Mouse (Mus musculus) lung, adult 2 months (tissue): ENCODE measurements at regions not wholly inside any gene's neighbourhood (a gene's known extent, or its start where the extent isn't known, plus 50 kb on each side); places are given as distances from the start of the nearest gene placed in this dataset.

ENCODE experiments used
- DNase-seq: peaks from one replicate; pipeline ENCODE4 v3.0.0; 2022
- H3K4me1 ChIP-seq: fragments of 200-500 bp; 2 replicates; pipeline ENCODE4 v1.6.1; 2011; ENCODE audit warnings: low read length; ENCODE audit not compliant: control insufficient read depth, insufficient read depth
- H3K4me3 ChIP-seq: fragments of 200-500 bp; replicated peaks from 2 replicates; pipeline ENCODE3; 2011; ENCODE audit warnings: low read depth, mild to moderate bottlenecking, control low read depth, low read length; ENCODE audit errors: extremely low read depth
- CTCF ChIP-seq: fragments of 200-500 bp; IDR thresholded peaks from 2 replicates; pipeline ENCODE4 v1.5.1; 2011; ENCODE audit warnings: mild to moderate bottlenecking, low read length, control low read depth; ENCODE audit not compliant: insufficient read depth
- POLR2A ChIP-seq: fragments of 200-500 bp; IDR thresholded peaks from 2 replicates; pipeline ENCODE4 v1.6.1; 2011; ENCODE audit warnings: low read depth, mild to moderate bottlenecking, control low read depth, low read length, borderline replicate concordance; ENCODE audit errors: extremely low read depth
- WGBS: fragments of 180-500 bp; shearing (Covaris S2); methylation state at CpG from one replicate; pipeline ENCODE4 v1.1.7; 2018; 5-methylcytosine and 5-hydroxymethylcytosine counted together

DNA sequence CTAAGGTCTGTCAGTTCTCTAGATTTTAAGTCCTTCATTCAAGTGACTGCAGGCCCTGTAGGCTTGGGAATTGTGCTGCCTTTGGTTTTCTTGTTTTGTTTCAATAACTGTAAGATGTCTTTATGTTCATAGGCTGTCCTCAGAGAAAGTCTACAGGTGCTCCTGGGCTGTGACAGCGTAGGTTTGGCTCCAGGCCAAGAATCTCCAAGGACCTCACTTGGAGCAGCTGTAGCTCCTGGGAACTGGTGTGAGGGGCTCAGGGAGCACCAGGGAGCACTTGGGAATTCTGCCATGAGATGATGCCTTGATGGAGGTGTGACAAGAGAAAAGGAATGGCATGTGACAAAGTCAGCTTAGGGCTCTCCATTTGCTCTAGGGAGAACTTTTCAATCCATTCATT lies 581.9 kb downstream of the 1700064H15Rik start:
- no peaks in the 10 kb centered on the region for H3K4me1 ChIP-seq
- DNase-seq: no peak
- H3K4me3 ChIP-seq: no peak overlapping the region
- TF ChIP-seq CTCF (no peak), POLR2A (no peak)
- WGBS: 43% methylated on average over 1 of the region's 1 CpGs

DNA sequence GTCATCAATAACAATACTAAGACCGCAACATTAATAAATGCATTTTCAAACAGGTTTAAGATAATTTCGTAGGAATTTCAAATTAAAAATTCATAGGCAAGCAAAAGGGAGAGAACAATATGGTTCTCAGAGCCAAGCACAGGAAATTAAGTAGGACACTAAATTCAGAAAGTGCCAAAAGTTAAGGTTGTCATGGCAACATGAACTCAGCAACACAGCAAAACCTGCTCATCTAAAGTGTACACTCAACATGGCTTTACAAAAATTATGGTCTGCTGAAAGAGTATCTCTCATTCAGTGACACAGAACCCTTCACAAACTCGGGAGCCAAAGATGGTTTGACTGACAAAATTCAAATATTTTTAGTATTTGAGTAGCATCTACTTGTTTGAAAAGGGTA lies 572.5 kb downstream of the 1700064H15Rik start:
- DNase-seq: no peak
- WGBS: 62% methylated on average over 3 of the region's 3 CpGs
- Histone ChIP-seq H3K4me1 (no peaks in the 10 kb centered on the region), H3K4me3 (no peak overlapping the region)
- TF ChIP-seq POLR2A (no peak), CTCF (no peak)

DNA sequence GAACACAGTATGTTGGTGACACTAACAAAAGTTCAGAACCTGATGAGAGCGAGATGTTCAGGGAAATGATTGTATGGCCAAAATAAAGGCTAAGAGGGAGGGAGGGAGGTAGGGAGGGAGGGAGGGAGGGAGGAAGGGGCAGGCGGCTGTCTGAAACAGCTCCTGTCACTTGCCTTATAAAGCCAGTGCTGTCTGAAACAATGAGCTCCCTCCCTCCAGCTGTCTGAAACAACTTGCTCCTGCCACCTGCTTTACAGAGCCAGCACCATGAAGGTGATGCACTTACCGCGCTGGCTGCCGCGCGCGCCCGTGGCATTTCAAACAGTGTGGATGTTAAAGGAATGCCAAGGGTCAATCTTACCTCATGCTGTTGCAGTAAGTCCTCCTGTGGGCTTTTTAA lies 571.9 kb downstream of the 1700064H15Rik start:
- 29% methylated on average over 9 of the region's 9 CpGs for WGBS
- no peak overlapping the region for H3K4me3 ChIP-seq
- no peak for DNase-seq
- no peaks in the 10 kb centered on the region for H3K4me1 ChIP-seq
- no peak for TF ChIP-seq POLR2A
- no peak for TF ChIP-seq CTCF

DNA sequence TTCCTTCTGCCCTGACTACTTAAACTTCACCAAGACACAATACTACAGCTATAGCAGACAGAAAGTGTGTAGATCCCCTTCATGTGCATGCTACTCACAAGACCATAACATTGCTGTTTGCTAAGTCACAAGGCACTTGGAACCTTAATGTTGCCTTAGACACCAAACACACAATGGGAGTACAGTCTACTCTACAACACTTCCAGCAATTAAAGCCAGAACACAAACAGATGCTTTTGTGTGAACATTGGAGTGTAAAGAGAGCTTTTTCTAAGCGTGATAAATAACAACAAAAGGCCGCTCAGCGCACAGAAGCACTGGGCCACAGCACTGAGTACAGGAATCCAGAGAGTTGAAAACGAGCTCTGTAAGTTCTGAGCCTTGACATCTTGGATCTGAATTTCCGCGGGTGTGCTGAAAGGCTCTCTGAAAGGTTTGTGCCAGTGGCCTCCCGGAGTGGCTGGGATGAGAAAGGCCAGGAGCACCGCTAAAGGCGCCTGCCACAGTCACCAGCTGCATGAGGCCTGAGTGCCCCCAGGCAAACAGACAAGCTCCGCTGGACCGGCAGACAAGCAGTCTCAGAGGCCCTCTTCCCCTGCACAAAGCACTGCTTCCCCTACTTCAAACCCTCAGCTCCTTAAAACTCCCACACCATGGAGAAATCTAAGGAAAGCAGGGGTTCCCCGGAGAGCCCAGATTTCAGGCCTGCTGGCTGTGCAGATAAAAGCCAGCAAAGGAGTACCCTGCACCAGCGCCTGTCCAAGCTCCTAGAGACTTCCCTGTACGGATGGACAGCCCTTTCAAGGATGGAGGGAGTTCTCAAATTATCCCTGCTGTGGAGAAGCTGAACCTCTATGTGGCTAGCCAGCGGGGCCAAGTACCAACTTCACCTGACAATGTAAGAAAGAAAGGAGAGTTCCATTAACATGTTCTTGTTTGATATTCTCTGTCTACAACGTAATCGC lies 568.3 kb downstream of the 1700064H15Rik start:
- no peak for DNase-seq
- Histone ChIP-seq H3K4me1 (no peaks in the 10 kb centered on the region), H3K4me3 (no peak overlapping the region)
- WGBS: 55% methylated on average over 17 of the region's 17 CpGs
- TF ChIP-seq POLR2A: no peak
- no peak for TF ChIP-seq CTCF

DNA sequence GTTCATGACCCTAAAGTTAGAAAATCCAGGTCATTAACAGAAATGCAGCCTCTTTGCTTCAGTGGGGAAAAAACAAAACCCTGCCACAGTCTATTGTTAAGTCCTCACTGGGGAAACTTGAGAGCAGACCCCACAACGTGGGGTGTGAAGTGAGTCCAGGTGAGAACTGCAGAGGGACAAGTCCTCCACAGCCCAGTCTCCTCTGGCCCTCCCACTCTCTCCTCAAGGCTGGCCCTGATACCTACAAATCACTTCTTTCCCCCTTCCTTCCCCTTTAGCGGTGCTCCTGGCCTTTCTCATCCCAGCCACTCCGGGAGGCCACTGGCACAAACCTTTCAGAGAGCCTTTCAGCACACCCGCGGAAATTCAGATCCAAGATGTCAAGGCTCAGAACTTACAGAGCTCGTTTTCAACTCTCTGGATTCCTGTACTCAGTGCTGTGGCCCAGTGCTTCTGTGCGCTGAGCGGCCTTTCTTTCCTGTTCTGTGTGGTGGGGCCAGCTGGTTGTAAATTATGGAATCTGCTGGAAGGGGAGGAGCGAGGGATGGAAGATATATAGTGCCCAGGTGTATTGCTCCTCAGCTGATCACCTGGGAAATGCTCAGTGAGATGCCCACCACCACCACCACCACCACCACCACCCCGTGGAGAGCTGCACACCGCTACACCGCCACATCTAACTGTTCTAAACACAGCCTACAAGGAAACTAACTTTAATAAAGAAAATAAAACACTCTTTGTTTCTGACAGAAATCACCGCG lies 566.8 kb downstream of the 1700064H15Rik start:
- Histone ChIP-seq H3K4me3 (no peak overlapping the region), H3K4me1 (no peaks in the 10 kb centered on the region)
- no peak for DNase-seq
- 52% methylated on average over 14 of the region's 14 CpGs for WGBS
- TF ChIP-seq CTCF (no peak), POLR2A (no peak)

DNA sequence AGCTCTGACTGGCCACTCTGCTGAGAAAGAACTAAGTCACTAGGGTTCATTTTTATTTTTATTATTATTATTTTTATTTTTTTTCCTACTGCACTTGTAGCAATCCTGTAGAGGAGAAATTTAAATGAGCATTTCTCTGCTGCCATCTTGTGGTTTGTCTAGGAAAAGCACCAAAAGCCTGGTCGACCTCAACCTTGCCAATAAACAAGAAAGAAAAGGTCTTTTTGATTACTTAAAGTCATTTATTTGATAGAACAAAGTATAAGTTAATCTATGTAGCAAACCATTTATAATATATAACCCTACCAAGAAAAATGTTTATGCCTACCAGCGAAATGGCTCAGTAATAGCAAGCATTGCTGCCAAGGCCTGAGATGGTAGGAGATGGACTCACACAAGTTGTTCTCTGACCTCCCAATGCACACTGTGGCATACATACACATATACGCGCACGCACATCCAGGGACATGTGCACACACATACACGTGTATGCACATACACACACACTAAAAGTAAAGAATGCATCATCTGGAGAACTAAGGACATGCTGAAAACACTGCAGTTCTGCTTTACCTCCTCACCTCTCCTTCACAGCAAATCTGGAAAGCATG lies 566.1 kb downstream of the 1700064H15Rik start:
- 41% methylated on average over 6 of the region's 6 CpGs for WGBS
- no peak overlapping the region for H3K4me3 ChIP-seq
- H3K4me1 ChIP-seq: no peaks in the 10 kb centered on the region
- DNase-seq: no peak
- TF ChIP-seq CTCF (0 out of 2 replicates have a peak, but pooled peaks have one; percentile 8), POLR2A (no peak)

DNA sequence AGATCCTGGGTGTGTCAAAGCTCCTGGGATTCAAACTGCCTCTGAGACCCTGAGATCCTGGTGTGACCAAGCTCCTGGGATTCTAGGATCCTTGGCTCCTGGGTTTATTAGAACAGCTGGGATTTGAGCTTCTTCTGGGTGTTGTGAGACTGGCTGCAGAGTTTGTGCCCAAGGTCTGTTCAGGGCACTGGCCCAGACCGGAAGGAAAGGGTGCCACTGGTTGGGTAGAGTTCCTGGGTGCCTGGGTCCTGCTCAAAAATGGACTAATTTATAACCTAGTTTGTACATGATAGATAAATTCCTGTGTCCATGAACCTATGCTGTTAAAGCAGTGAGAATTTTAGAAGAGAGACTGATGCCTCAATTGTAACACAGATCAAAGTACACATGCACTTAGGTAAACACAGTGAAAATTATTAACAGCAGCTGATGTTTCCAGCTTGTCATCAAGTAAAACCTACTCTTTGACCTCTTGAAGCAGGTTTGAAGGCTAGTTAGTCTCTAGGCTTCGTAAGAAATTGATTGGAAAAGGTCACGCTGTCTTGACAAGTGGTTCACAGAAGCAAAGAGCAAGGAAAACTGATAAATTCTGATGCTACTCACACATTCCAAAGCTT lies 561.2 kb downstream of the 1700064H15Rik start:
- TF ChIP-seq POLR2A: no peak
- TF ChIP-seq CTCF: no peak
- no peak for DNase-seq
- Histone ChIP-seq H3K4me3 (no peak overlapping the region), H3K4me1 (no peaks in the 10 kb centered on the region)
- WGBS: 72% methylated on average over 3 of the region's 3 CpGs
